Mouse (Mus musculus): ENCODE measurements around the gene Gm5565.
"Not testable (repeated sequence)": the region's sequence is repeated elsewhere in the genome, so short reads cannot be mapped to it uniquely, and the experiment has no call there.

The Gm5565 gene

DNA sequence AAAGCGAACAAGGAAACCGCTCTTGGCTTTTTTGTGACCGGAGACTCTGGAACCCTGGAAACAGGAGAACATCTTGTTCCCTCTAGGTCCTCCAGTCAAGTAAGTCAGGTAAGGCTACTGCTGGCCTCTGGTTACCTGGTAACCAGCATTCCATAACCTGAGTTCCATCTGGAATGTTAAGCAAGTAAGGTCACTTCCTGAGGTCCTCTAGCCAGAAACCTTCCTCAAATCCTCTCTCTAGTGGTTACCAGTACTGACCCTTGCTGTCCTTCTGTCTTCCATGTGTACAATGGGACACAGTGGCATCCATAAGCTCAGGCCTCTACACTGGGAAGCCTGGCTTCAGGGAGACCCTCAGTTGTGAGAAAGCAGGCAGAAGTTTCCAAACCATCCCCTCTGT, at the start of gene Gm5565:
Gm5565 (minus strand) TSS at position 101 of the 400 bp plus-strand sequence.
- not testable (repeated sequence) for ATAC-seq (ENCODE audit: insufficient number of reproducible peaks, low FRiP score, low TSS enrichment)

DNA sequence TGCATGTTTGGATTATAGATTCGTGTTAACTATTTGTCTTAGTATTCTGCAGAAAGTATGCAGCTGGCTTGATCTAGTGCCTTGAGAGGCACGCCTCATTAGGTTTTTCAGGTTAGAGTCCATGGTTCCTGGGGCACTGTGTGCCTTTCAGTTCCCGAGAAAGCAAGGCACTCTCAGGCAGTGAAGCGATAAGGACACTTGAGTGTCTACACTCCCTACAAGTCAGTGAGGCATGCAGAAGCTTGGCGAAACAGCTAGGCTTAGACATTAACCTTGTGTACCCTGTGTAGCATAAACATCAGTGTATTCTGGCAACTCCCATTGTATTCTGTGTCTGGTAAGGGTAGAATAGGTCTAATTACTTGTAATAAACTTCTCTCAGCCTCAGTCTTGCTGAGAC, 45.2 kb upstream of the Gm5565 start:
- ATAC-seq (ENCODE audit: insufficient number of reproducible peaks, low FRiP score, low TSS enrichment), result no peak

DNA sequence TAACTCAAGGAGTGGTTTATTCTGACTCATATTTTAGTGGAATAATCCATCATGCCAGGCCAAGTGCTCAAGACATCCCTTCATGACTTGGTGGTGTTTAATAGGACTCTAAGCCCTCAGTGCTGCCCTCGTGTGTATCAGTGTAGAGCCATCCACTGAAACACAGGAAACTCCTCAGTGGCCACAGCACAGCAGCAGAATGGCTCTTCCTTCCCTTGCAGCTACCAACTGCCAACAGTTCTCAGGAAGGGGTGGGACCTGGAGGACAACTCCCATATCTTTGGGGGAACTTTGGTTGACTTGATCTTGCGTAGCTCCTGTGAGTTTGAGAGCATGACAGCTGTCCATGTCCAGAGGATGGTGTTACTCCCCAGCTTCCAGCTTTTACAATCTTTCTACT, 43.6 kb upstream of the Gm5565 start:
- no peak for ATAC-seq (ENCODE audit: insufficient number of reproducible peaks, low FRiP score, low TSS enrichment)

DNA sequence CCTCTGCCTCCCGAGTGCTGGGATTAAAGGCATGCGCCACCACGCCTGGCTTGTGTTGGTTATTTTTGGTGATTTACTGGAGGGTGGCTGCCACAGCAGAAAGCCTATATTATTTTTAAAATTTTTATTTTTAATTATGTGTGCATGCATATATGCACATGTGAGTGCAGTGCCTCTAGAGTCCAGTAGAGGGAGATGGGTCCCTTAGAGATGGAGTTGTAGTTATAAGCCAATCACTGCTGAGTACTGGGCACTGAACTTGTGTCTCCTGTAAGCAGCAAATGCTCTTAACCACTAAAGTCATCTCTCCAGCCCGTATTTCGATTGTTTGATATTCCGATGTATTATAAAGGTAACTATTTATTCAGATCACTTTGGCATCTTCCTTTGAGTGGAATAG, 40.2 kb upstream of the Gm5565 start:
- ATAC-seq (ENCODE audit: insufficient number of reproducible peaks, low FRiP score, low TSS enrichment), result no peak

DNA sequence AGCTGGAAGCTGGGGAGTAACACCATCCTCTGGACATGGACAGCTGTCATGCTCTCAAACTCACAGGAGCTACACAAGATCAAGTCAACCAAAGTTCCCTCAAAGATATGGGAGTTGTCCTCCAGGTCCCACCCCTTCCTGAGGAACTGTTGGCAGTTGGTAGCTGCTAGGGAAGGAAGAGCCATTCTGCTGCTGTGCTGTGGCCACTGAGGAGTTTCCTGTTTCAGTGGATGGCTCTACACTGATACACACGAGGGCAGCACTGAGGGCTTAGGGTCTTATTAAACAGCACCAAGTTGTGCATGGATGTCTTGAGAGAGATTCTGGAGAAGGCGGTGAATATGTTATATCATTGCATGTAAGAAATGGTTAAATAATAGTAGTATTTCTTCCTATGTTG, 39.2 kb upstream of the Gm5565 start:
- ATAC-seq (ENCODE audit: insufficient number of reproducible peaks, low FRiP score, low TSS enrichment), result no peak

DNA sequence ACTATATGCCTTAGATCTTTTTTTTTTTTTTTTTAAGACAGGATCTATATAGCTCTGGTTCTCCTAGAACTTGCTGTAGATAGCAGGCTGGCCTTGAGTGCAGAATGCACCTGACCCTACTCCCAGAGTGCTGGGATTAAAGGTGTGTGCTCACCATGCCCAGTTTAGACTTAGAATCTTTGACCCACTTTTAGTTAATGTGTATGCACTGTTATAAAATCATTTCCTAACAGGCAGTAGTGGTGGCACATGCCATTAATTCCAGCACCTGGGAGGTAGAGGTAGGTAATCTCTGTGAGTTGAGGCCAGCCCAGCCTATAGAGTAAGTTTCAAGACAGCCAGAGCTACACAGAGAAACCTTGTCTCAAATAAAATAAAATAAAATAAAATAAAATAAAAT, 38.7 kb upstream of the Gm5565 start:
- no peak for ATAC-seq (ENCODE audit: insufficient number of reproducible peaks, low FRiP score, low TSS enrichment)

DNA sequence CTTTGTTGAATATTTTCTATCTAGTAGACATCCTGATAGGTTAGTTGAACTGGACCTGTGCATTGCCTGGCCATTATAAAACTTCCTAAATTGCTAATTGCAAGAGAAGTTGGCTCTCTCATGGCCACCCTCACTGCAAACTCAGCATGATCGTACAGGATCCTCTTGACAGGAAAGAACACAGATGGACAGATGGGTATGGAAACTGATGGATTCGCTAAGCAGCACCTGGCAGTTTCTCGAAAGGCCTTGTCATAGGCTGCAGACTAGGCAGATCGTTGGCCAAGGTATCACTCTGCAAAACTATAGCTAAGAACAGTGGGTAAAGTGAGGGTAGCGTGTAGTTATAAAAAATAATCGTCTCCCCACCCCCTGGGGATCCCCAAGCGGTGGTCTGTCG, 33.0 kb upstream of the Gm5565 start:
- ATAC-seq (ENCODE audit: insufficient number of reproducible peaks, low FRiP score, low TSS enrichment), result no peak

DNA sequence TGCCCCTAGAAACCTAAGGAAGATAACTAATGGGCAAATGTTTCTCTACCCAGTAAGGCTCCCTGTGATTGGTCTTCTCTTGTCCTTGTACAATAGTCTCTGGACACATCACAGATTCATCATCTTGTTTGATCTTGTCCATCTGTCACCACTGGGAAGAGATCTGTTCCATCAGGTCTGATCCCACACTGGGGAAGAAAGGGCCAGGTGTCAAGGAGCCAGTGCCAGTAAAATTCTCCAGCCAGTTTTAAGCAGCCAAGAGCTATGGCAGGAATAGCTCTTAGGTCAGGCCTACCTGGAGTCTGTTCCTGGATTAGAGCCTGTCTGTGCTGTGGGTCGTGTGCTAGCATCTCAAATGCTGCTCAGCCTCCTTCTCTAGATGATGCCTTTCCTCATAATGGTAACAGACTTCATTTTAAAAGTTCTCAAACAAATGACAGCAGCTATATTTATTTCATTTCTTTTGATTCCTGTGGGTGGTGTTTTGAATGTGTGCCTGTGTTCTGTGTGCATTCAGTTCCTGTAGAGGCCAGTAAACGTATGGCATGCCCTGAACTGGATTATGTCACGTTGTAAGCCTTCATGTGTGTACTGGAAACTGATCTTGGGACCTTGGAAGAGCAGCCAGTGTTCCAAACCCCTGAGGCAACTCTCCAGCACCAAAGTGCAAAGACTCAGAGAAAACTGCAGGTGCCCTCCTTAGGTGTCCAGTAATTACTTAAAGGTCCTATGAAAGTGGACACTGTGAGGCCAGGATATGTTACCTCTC, 30.3 kb upstream of the Gm5565 start:
- ATAC-seq (ENCODE audit: insufficient number of reproducible peaks, low FRiP score, low TSS enrichment), result peak; percentile 91

DNA sequence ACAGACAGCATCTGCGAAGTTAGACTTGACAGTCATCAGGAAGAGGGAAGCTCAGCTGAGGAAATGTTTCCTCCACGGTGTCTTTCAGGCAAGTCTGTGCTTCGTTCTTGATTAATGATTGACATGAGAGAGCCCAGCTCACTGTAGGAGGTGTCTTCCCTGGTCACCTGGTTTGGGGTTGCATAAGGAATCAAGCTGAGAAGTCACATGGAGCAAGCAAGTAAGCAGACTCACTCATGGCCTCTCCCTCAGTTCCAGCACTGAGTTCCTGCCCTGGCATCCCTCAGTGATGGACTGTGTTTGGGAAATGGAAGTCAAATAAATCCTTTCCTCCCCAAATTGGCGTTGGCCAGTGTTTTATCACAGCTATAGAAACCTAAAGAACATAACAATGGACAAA, 29.8 kb upstream of the Gm5565 start:
- ATAC-seq (ENCODE audit: insufficient number of reproducible peaks, low FRiP score, low TSS enrichment), result 0 out of 2 replicates have a peak, but pooled peaks have one; percentile 12

DNA sequence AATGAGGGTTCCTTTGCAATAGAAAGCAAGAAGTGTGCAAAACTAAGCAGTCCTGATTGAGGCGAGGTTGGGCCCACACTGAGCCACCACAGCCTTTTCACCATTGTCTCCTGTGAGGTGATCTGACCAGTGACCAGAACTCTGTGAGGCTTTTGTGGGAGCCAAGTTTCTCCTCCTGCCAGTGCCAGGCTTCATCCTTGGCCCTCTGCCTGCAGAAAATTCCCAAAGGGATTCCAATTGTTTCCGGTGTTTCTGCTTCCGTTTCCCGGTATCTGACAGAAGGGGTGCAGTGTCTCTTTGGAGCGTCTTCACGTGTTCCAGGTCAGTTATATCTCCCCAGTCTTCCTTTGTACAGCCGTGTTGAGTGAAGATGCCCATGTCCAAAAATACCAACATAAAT, 28.4 kb upstream of the Gm5565 start:
- no peak for ATAC-seq (ENCODE audit: insufficient number of reproducible peaks, low FRiP score, low TSS enrichment)

DNA sequence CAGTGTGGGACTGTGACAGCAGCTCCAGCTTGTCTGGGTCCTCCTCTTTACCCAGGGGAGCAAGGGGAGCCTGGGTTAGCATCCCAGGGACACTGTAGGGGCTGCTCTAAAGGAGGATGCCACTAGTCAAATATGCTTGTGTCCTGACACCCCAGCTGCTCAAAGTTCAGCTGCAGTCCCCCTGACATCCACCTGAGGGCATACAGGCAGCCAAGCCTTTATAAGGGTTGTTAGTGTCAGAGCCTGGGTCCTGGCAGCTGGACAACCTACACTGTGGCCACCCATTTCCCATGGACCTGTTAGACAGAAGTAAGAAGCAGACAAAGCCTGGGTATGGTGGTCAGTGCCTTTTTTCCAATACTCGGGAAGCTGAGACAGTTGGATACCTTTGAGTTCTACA, 27.8 kb upstream of the Gm5565 start:
- ATAC-seq (ENCODE audit: insufficient number of reproducible peaks, low FRiP score, low TSS enrichment), result no peak

DNA sequence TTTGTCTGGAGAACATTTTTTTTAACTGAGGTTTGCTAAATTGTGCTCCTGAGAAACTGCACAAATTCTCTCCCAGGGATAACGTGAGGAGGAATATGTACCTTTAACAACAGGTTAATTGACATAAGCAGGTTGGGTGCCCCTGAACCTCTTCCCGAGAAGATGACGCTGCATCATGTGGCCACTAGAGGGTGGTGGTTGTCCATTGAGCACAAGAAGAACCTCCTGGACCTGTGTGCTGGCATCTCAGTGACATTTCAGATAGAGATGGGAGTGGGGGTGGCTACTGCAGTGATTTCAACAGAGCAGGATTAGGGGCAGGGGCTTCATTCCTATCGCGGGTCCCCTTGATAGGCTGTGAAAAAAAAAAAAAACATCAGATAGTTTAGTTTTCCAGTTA, 27.1 kb upstream of the Gm5565 start:
- ATAC-seq (ENCODE audit: insufficient number of reproducible peaks, low FRiP score, low TSS enrichment), result not testable (repeated sequence)

DNA sequence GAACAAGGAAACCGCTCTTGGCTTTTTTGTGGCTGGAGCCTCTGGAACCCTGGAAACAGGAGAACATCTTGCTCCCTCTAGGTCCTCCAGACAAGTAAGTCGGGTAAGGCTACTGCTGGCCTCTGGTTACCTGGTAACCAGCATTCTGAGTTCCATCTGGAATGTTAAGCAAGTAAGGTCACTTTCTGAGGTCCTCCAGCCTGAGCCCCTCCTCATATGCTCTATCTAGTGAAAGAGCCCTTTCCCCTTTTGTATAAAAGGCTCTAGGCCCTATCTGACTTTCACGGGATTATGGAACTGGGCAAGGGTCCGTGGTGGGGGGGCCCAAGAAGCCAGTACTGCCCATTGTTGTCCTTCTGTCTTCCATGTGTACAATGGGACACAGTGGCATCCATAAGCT, 24.9 kb upstream of the Gm5565 start, which contains the start of gene 1700001J03Rik:
1700001J03Rik (minus strand) TSS at position 101 of the 400 bp plus-strand sequence.
- ATAC-seq (ENCODE audit: insufficient number of reproducible peaks, low FRiP score, low TSS enrichment), result not testable (repeated sequence)

DNA sequence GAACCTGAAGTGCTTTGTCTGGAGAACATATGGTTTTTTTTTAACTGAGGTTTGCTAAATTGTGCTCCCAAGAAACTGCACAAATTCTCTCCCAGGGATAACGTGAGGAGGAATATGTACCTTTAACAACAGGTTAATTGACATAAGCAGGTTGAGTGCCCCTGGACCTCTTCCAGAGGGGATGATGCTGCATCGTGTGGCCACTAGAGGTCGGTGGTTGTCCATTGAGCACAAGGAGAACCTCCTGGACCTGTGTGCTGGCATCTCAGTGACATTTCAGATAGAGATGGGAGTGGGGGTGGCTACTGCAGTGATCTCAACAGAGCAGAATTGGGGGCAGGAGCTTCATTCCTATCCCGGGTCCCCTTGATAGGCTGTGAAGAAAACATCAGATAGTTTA, 12.4 kb upstream of the Gm5565 start:
- ATAC-seq (ENCODE audit: insufficient number of reproducible peaks, low FRiP score, low TSS enrichment), result not testable (repeated sequence)

DNA sequence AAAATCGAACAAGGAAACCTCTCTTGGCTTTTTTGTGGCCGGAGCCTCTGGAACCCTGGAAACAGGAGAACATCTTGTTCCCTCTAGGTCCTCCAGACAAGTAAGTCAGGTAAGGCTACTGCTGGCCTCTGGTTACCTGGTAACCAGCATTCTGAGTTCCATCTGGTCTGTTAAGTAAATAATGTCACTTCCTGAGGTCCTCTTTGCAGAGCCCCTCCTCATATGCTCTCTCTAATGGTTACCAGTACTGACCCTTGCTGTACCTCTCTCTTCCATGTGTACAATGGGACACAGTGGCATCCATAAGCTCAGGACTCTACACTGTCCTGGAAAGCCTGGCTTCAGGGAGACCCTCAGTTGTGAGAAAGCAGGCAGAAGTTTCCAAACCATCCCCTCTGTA, 10.3 kb upstream of the Gm5565 start, which contains the start of gene Gm6309:
Gm6309 (minus strand) TSS at position 101 of the 400 bp plus-strand sequence.
- ATAC-seq (ENCODE audit: insufficient number of reproducible peaks, low FRiP score, low TSS enrichment), result not testable (repeated sequence)

DNA sequence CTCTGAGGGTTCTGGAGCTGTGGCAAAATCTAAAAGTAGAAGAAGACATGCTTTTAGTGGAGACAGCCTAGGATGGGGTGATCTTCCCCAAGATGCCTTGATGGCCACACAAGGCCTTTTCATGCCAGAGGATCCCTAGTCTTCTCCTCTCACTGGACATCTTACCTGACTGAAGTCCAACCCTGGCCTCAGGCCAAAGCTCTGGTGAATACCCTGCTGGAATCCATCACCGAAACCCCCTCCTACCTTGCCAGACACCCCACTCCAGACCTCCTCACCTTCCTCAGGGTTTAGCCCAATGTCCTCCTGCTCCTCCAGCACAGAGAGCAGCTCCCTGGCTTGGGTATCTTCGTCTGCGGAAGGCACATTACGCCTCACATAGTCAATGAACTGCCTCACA, 2.0 kb downstream of the Gm5565 start:
- not testable (repeated sequence) for ATAC-seq (ENCODE audit: insufficient number of reproducible peaks, low FRiP score, low TSS enrichment)

DNA sequence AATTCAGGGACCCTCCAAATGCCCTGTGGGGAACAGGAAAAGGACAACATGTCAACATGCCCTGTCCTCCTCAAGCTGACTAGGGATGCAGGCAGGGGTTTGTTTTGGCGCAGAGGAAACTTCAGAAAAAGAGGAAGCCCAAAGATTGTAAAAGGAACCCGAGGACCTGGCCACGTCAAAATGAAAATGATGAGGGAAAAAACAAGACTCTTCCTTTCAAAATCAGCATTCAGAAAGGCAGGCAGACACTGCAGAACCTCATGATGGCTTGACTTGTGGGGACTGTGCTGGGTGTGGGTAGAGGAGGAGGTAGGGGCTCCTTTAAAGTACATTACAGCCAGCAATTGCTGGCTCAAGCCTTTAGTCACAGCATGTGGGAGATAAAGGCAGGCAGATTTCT, 9.9 kb downstream of the Gm5565 start:
- ATAC-seq (ENCODE audit: insufficient number of reproducible peaks, low FRiP score, low TSS enrichment), result no peak

DNA sequence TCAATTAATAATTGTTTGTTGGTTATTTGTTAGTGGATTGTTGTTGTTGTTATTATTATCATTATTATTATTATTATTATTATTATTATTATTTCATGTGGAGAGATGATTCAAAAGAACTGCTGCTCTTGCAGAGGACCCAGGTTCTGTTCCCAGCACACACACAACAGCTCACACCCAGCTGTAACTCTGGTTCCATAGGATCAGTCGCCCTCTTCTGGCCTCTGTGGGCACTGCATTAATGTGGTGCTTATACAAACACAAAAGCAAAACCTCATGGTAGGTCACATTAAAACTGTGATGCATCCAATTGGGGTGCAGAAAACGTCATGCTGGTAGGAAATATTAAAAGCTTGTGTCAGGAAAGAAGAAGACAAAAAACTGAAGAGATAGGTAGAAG, 12.4 kb downstream of the Gm5565 start:
- ATAC-seq (ENCODE audit: insufficient number of reproducible peaks, low FRiP score, low TSS enrichment), result no peak
